Comparison of ENCODE assay signal across 25 mouse cellular contexts in genomic region chr3:67084742-67085141, GRCm38 (mm10).
"Had no signal": no experiment of that assay in that cellular context is flagged by ENCODE, and none has a peak within 500 bp of the region (broad histone marks: within the 10 kb centered on the region; RNA-seq: fewer than 3 reads in every experiment).

No protein-coding gene starts in this region.

- H3K9ac ChIP-seq: heart, embryonic 12.5 days; hindbrain, embryonic 12.5 days; hindbrain, embryonic 14.5 days; intestine, embryonic 15.5 days; limb, embryonic 12.5 days had no signal

- H3K9me3 ChIP-seq: heart, embryonic 10.5 days; heart, embryonic 12.5 days; intestine, embryonic 15.5 days; limb, embryonic 10.5 days had no signal

- H3K27me3 ChIP-seq: heart, embryonic 12.5 days; hindbrain, embryonic 12.5 days; intestine, embryonic 15.5 days; limb, embryonic 12.5 days had no signal

- ATAC-seq: hindbrain, embryonic 16.5 days; inflammation-experienced regulatory T-cells, adult 6 months had no signal

- H3K4me1 ChIP-seq: heart, embryonic 10.5 days; heart, embryonic 12.5 days; hindbrain, embryonic 10.5 days; hindbrain, embryonic 12.5 days; intestine, embryonic 15.5 days; limb, embryonic 10.5 days; limb, embryonic 12.5 days had no signal

- H3K27ac ChIP-seq: gastrocnemius, adult 2 months; heart, embryonic 10.5 days; hindbrain, embryonic 10.5 days; hindbrain, embryonic 12.5 days; hindbrain, embryonic 14.5 days; intestine, embryonic 15.5 days; layer of hippocampus, adult 2 months; left cerebral cortex, adult 2 months; limb, embryonic 10.5 days; limb, embryonic 12.5 days had no signal

- H3K4me3 ChIP-seq: gastrocnemius, adult 2 months; heart, embryonic 10.5 days; heart, embryonic 12.5 days; hindbrain, embryonic 10.5 days; hindbrain, embryonic 12.5 days; intestine, embryonic 15.5 days; layer of hippocampus, adult 2 months; left cerebral cortex, adult 2 months; limb, embryonic 10.5 days; limb, embryonic 12.5 days had no signal

- H3K36me3 ChIP-seq: heart, embryonic 10.5 days; heart, embryonic 12.5 days; hindbrain, embryonic 10.5 days; hindbrain, embryonic 12.5 days; intestine, embryonic 15.5 days had no signal

- H3K4me2 ChIP-seq: heart, embryonic 12.5 days; hindbrain, embryonic 12.5 days; hindbrain, embryonic 14.5 days; intestine, embryonic 15.5 days; limb, embryonic 12.5 days; liver, embryonic 11.5 days had no signal

- DNase-seq: gastrocnemius, adult 2 months; gastrocnemius, postnatal 10 days; gastrocnemius, postnatal 25 days; heart, adult 18-20 months; heart, postnatal 10 days; heart, postnatal 4 days; kidney, adult 18-20 months; kidney, adult 8-10 months; kidney, postnatal 10 days; kidney, postnatal 25 days; kidney, postnatal 4 days; liver had no signal
